Mouse (Mus musculus): ENCODE measurements around the gene Arhgdia. TPM values are rescaled to one million over a fixed set of nuclear protein-coding genes. Genes with fewer than 3 reads are reported as not detected.

The Arhgdia gene
- polyA plus RNA-seq, 1 experiment: 632 TPM

Other genes with a start within 250 kb of the Arhgdia start
- gene Actg1, start 233.1 kb downstream of the Arhgdia start, polyA plus RNA-seq (2012; rRNA removed): 916 and 1,199 TPM in 2 replicates
- gene Fscn2, start 220.1 kb downstream of the Arhgdia start, polyA plus RNA-seq (2012; rRNA removed): 0.56 and 0.78 TPM in 2 replicates
- gene Faap100, start 202.9 kb downstream of the Arhgdia start, polyA plus RNA-seq (2012; rRNA removed): 28.5 and 29.6 TPM in 2 replicates
- 68.8 and 71.4 TPM in 2 replicates for gene Nploc4, start 143.9 kb downstream of the Arhgdia start, polyA plus RNA-seq (2012; rRNA removed)
- not detected in 2 replicates for gene Tspan10, start 139.0 kb downstream of the Arhgdia start, polyA plus RNA-seq (2012; rRNA removed)
- 0.42 and 0.72 TPM in 2 replicates for gene Pde6g, start 128.1 kb downstream of the Arhgdia start, polyA plus RNA-seq (2012; rRNA removed)
- 24.5 and 30.4 TPM in 2 replicates for gene Oxld1, start 123.6 kb downstream of the Arhgdia start, polyA plus RNA-seq (2012; rRNA removed)
- 13.1 and 16.6 TPM in 2 replicates for gene Ccdc137, start 123.5 kb downstream of the Arhgdia start, polyA plus RNA-seq (2012; rRNA removed)
- 32.5 and 34.3 TPM in 2 replicates for gene Arl16, start 114.0 kb downstream of the Arhgdia start, polyA plus RNA-seq (2012; rRNA removed)
- gene Mrpl12, start 97.0 kb downstream of the Arhgdia start, polyA plus RNA-seq (2012; rRNA removed): 61.8 and 70.5 TPM in 2 replicates
- 372 and 561 TPM in 2 replicates for gene Slc25a10, start 89.8 kb downstream of the Arhgdia start, polyA plus RNA-seq (2012; rRNA removed)
- 1.2 and 1.8 TPM in 2 replicates for gene Gcgr, start 50.9 kb downstream of the Arhgdia start, polyA plus RNA-seq (2012; rRNA removed)
- gene Mcrip1, start 31.9 kb downstream of the Arhgdia start, polyA plus RNA-seq (2012; rRNA removed): 153 and 179 TPM in 2 replicates
- 0.72 TPM in 1 of 2 replicates, not detected in the other for gene Ppp1r27, start 30.5 kb downstream of the Arhgdia start, polyA plus RNA-seq (2012; rRNA removed)
- gene P4hb, start 8.4 kb downstream of the Arhgdia start, polyA plus RNA-seq (2012; rRNA removed): 372 and 394 TPM in 2 replicates
- 21.4 and 28.5 TPM in 2 replicates for gene Alyref, start 16.7 kb upstream of the Arhgdia start, polyA plus RNA-seq (2012; rRNA removed)
- gene Anapc11, start 16.8 kb upstream of the Arhgdia start, polyA plus RNA-seq (2012; rRNA removed): 74.7 and 75.0 TPM in 2 replicates
- gene Npb, start 26.9 kb upstream of the Arhgdia start, polyA plus RNA-seq (2012; rRNA removed): 1.1 and 1.2 TPM in 2 replicates
- 139 and 189 TPM in 2 replicates for gene Pcyt2, start 36.3 kb upstream of the Arhgdia start, polyA plus RNA-seq (2012; rRNA removed)
- 57.9 and 61.4 TPM in 2 replicates for gene Sirt7, start 43.6 kb upstream of the Arhgdia start, polyA plus RNA-seq (2012; rRNA removed)
- 53.0 and 56.7 TPM in 2 replicates for gene Mafg, start 52.0 kb upstream of the Arhgdia start, polyA plus RNA-seq (2012; rRNA removed)
- 6.9 and 10.5 TPM in 2 replicates for gene Pycr1, start 62.1 kb upstream of the Arhgdia start, polyA plus RNA-seq (2012; rRNA removed)
- gene Myadml2, start 66.5 kb upstream of the Arhgdia start, polyA plus RNA-seq (2012; rRNA removed): 0.26 TPM in 1 of 2 replicates, not detected in the other
- gene Notum, start 79.6 kb upstream of the Arhgdia start, polyA plus RNA-seq (2012; rRNA removed): 3.3 and 4.0 TPM in 2 replicates
- gene Aspscr1, start 91.3 kb upstream of the Arhgdia start, polyA plus RNA-seq (2012; rRNA removed): 93.6 and 104 TPM in 2 replicates
- gene Cenpx, start 132.1 kb upstream of the Arhgdia start, polyA plus RNA-seq (2012; rRNA removed): 84.6 and 100 TPM in 2 replicates
- gene Lrrc45, start 132.3 kb upstream of the Arhgdia start, polyA plus RNA-seq (2012; rRNA removed): 38.5 and 41.4 TPM in 2 replicates
- 18.2 and 19.0 TPM in 2 replicates for gene Rac3, start 139.8 kb upstream of the Arhgdia start, polyA plus RNA-seq (2012; rRNA removed)
- gene Dcxr, start 145.7 kb upstream of the Arhgdia start, polyA plus RNA-seq (2012; rRNA removed): 188 and 202 TPM in 2 replicates
- gene Cbr2, start 150.5 kb upstream of the Arhgdia start, polyA plus RNA-seq (2012; rRNA removed): 121 and 130 TPM in 2 replicates
- 0.59 and 1.1 TPM in 2 replicates for gene Hmga1b, start 181.2 kb upstream of the Arhgdia start, polyA plus RNA-seq (2012; rRNA removed)
- gene Rfng, start 202.6 kb upstream of the Arhgdia start, polyA plus RNA-seq (2012; rRNA removed): 35.8 and 37.8 TPM in 2 replicates
- 207 and 231 TPM in 2 replicates for gene Gps1, start 202.6 kb upstream of the Arhgdia start, polyA plus RNA-seq (2012; rRNA removed)
- 31.7 and 31.9 TPM in 2 replicates for gene Dus1l, start 214.8 kb upstream of the Arhgdia start, polyA plus RNA-seq (2012; rRNA removed)
- 2,531 and 4,379 TPM in 2 replicates for gene Fasn, start 242.9 kb upstream of the Arhgdia start, polyA plus RNA-seq (2012; rRNA removed)

All from gonadal fat pad, adult 2 months (tissue).